In genomic region chr2:102166550-102167325, GRCm38 (mm10) we compare ENCODE assay signal across 8 mouse cellular contexts. TPM values are rescaled to one million over a fixed set of nuclear protein-coding genes. Genes with fewer than 3 reads are reported as not detected.
DNase-seq lines count a peak whose midpoint lies in the region; ATAC-seq and TF ChIP-seq lines count a peak whose summit lies in the region.

No protein-coding gene starts in this region.

- peaks cover 11% of the 10 kb centered on the region for H3K4me1 ChIP-seq in heart, postnatal 0 days (ENCODE audit: control insufficient read depth, insufficient read depth)
- H3K4me1 ChIP-seq in small intestine, adult 2 months (ENCODE audit: control insufficient read depth, insufficient read depth, insufficient read length, low read length), result no peaks in the 10 kb centered on the region

- peak overlapping the region; percentile 13 for H3K4me2 ChIP-seq in heart, postnatal 0 days (ENCODE audit: low read depth, low read length)

- intact Hi-C loops in heart, postnatal 25 days (cut with DNase I), result no loop called here

- ATAC-seq in heart, postnatal 0 days (ENCODE audit: insufficient read depth, low read depth), result peak; percentile 51

- H3K36me3 ChIP-seq in heart, postnatal 0 days (replicated peaks; ENCODE audit: control insufficient read depth, insufficient read depth, low read length), result no peaks in the 10 kb centered on the region
- no peaks in the 10 kb centered on the region for H3K36me3 ChIP-seq in small intestine, adult 2 months (ENCODE audit: control insufficient read depth, insufficient read depth, low read length)

- H3K27ac ChIP-seq in heart, postnatal 0 days (ENCODE audit: low read depth), result peak overlapping the region; percentile 17; the same call in 1 of the 2 replicates
- H3K27ac ChIP-seq in small intestine, adult 2 months (ENCODE audit: insufficient read depth, low read depth, low read length), result no peak overlapping the region

- no peak for TF ChIP-seq POLR2A in small intestine, adult 2 months (IDR thresholded peaks at IDR 0.05; ENCODE audit: low read depth, low read length)

- no peak overlapping the region; the same call in 1 of the 2 replicates for H3K9ac ChIP-seq in heart, postnatal 0 days (replicated peaks; ENCODE audit: low read depth, low read length)

- WGBS in heart, postnatal 0 days, result 23% methylated on average over 15 of the region's 15 CpGs
- WGBS in small intestine, adult 2 months, result 49% methylated on average over 15 of the region's 15 CpGs

- no peak for TF ChIP-seq CTCF in heart, postnatal 0 days (IDR thresholded peaks at IDR 0.05; ENCODE audit: low read depth)
- TF ChIP-seq CTCF in small intestine, adult 2 months (IDR thresholded peaks at IDR 0.05; ENCODE audit: extremely low read depth, insufficient read length, insufficient replicate concordance, low read depth, low read length), result no peak

- H3K9me3 ChIP-seq in heart, postnatal 0 days (replicated peaks; ENCODE audit: control insufficient read depth, low read length), result no peaks in the 10 kb centered on the region

- peak; percentile 94 for DNase-seq in heart, adult 11 months
- DNase-seq in heart, postnatal 25 days (ENCODE audit: low spot score), result no peak
- peak; percentile 30 for DNase-seq in embryo, embryonic 10 days (ENCODE audit: low spot score)
- no peak for DNase-seq in heart, postnatal 0 days (ENCODE audit: low spot score)
- DNase-seq in kidney, postnatal 4 days, result peak; percentile 41 to 66
- DNase-seq in c-Kit-positive CD71-positive TER-119-positive erythroid progenitor cells, embryonic 14.5 days (ENCODE audit: low spot score), result no peak
- DNase-seq in right cerebral cortex, postnatal 10 days (ENCODE audit: low spot score in 2 of 2), result no peak

- no peak for TF ChIP-seq EP300 in heart, postnatal 0 days (IDR thresholded peaks at IDR 0.05; ENCODE audit: low read depth)

- no peak overlapping the region for H3K4me3 ChIP-seq in heart, postnatal 0 days (ENCODE audit: low read depth, low read length)
- 0 out of 2 replicates have a peak overlapping the region, but pooled peaks have one; percentile 3 for H3K4me3 ChIP-seq in small intestine, adult 2 months (ENCODE audit: low read depth, low read length)

- no peaks in the 10 kb centered on the region for H3K27me3 ChIP-seq in heart, postnatal 0 days (ENCODE audit: control insufficient read depth, insufficient read depth, low read length)
- no peaks in the 10 kb centered on the region for H3K27me3 ChIP-seq in small intestine, adult 2 months (ENCODE audit: control insufficient read depth, insufficient read depth, low read length)

RNA-seq across cellular contexts. Expression of gene Ldlrad3, which starts 19.4 kb away (rescaled TPM):
- 1 to 10 TPM; 3.8 to 4.5 TPM for total RNA-seq in heart, postnatal 25 days (2021)
- total RNA-seq in heart, postnatal 0 days (2014; rRNA removed; ENCODE audit: low replicate concordance), result 3.5 and 8.5 TPM in 2 replicates
- polyA plus RNA-seq in heart, postnatal 0 days (2015; fragmentation: Nextera tagmentation; extraction: Ambion mirVana), result 5.2 and 5.4 TPM in 2 replicates
- polyA plus RNA-seq in small intestine, adult 2 months (2012; rRNA removed), result 1.2 and 1.3 TPM in 2 replicates

Comparison
In these comparisons a context has a peak if more than half of its experiments do, and no peak if none do; other contexts are left out.
1. DNase-seq: peak in heart, adult 11 months (single experiment), embryo, embryonic 10 days (single experiment) and kidney, postnatal 4 days (2 of 2); none in heart, postnatal 25 days (single experiment), heart, postnatal 0 days (single experiment), c-Kit-positive CD71-positive TER-119-positive erythroid progenitor cells, embryonic 14.5 days (single experiment) and right cerebral cortex, postnatal 10 days (0 of 2).